Mouse (Mus musculus) forebrain, embryonic 10.5 days (tissue): ENCODE measurements around the gene Plscr3. TPM values are rescaled to one million over a fixed set of nuclear protein-coding genes. Genes with fewer than 3 reads are reported as not detected.

Experiments used
- DNase-seq: peaks from one replicate; pipeline ENCODE4 v3.0.0-alpha.2; 2017; ENCODE audit warnings: low spot score; ENCODE audit errors: extremely low spot score
- H3K27ac ChIP-seq: fragments of 300-500 bp; sonication (generic); 2 replicates; pipeline ENCODE4 v1.5.1; 2016; ENCODE audit warnings: mild to moderate bottlenecking
- H3K27me3 ChIP-seq: fragments of 300-500 bp; sonication (generic); 2 replicates; pipeline ENCODE4 v1.6.1; 2016; ENCODE audit warnings: mild to moderate bottlenecking; ENCODE audit not compliant: poor library complexity, severe bottlenecking
- H3K36me3 ChIP-seq: fragments of 300-500 bp; sonication (generic); replicated peaks from 2 replicates; pipeline ENCODE4 v1.6.1; 2016; ENCODE audit warnings: mild to moderate bottlenecking, moderate library complexity
- H3K4me1 ChIP-seq: fragments of 300-500 bp; sonication (generic); 2 replicates; pipeline ENCODE4 v1.6.1; 2016
- H3K4me3 ChIP-seq: fragments of 300-500 bp; sonication (generic); 2 replicates; pipeline ENCODE4 v1.5.1; 2016; ENCODE audit warnings: mild to moderate bottlenecking, moderate library complexity
- H3K9me3 ChIP-seq: fragments of 300-500 bp; sonication (generic); 2 replicates; pipeline ENCODE4 v1.6.1; 2016; ENCODE audit warnings: mild to moderate bottlenecking, moderate library complexity
- WGBS: fragments of 180-500 bp; shearing (Covaris S2); methylation state at CpG from one replicate; pipeline ENCODE4 v1.1.7; 2016; 5-methylcytosine and 5-hydroxymethylcytosine counted together
- polyA plus RNA-seq: library from polyadenylated mRNA; unstranded; fragments of >200 nt; fragmentation: Nextera tagmentation; extraction: Ambion mirVana; gene quantifications from 2 replicates; pipeline ENCODE4 v1.2.1, GENCODE M21; 2016

Plscr3 gene
- polyA plus RNA-seq, 1 experiment from 2014 or later, result 67.6 TPM

GRCm38 (mm10) chr11:69806378-69806777, 39.8 kb upstream of the Plscr3 start:
- Histone ChIP-seq H3K4me1 (peaks cover 43% of the 10 kb centered on the region), H3K9me3 (peaks cover 5% of the 10 kb centered on the region; the same call in 1 of the 2 replicates), H3K27me3 (peaks cover 67% of the 10 kb centered on the region), H3K36me3 (no peaks in the 10 kb centered on the region), H3K27ac (no peak overlapping the region), H3K4me3 (no peak overlapping the region)
- 78% methylated on average over 4 of the region's 4 CpGs for WGBS
- no peak for DNase-seq

GRCm38 (mm10) chr11:69807641-69808040, 38.5 kb upstream of the Plscr3 start:
- no peak for DNase-seq
- no peak overlapping the region for H3K4me3 ChIP-seq
- 85% methylated on average over 2 of the region's 2 CpGs for WGBS
- no peaks in the 10 kb centered on the region for H3K36me3 ChIP-seq
- H3K9me3 ChIP-seq, result peaks cover 5% of the 10 kb centered on the region; the same call in 1 of the 2 replicates
- H3K27me3 ChIP-seq, result peaks cover 55% of the 10 kb centered on the region
- peaks cover 30% of the 10 kb centered on the region for H3K4me1 ChIP-seq
- no peak overlapping the region for H3K27ac ChIP-seq

- peaks cover 4% of the 10 kb centered on the region; the same call in 1 of the 2 replicates for H3K4me1 ChIP-seq
- H3K27me3 ChIP-seq, result peaks cover 28% of the 10 kb centered on the region
- H3K4me3 ChIP-seq, result no peak overlapping the region
- no peak overlapping the region for H3K27ac ChIP-seq
- H3K9me3 ChIP-seq, result peaks cover 5% of the 10 kb centered on the region; the same call in 1 of the 2 replicates
- no peaks in the 10 kb centered on the region for H3K36me3 ChIP-seq
- no peak for DNase-seq
Measured at GRCm38 (mm10) chr11:69810280-69810679, 35.9 kb upstream of the Plscr3 start.

DNA sequence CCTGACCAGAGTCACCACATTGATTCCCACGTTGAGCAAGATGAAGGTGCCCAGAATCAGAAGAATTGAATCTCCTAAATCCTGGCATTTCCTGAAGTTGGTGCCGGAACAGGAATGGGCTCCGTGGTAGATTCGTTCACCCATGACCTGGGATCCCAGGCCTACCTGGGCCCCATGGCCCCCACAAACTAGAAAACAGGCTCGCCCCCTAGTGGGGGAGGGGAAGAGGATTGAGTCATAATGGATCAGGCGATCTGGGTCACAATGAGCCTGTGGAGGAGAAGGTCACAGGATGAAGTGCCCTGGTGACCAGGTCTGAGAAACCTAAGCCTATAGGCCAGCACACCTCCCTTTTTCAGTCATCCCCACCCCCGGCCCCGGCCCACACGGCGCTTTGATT, 31.0 kb upstream of the Plscr3 start, which contains the start of gene Gm39566:
Gm39566 (minus strand) TSS at position 144 of the 400 bp plus-strand sequence.
- Histone ChIP-seq H3K4me3 (no peak within 1 kb of the TSS), H3K9me3 (peaks cover 19% of the 10 kb centered on the region), H3K36me3 (no peaks in the 10 kb centered on the region), H3K27ac (no peak within 1 kb of the TSS), H3K27me3 (no peaks in the 10 kb centered on the region), H3K4me1 (no peaks in the 10 kb centered on the region)
- 65% methylated on average over 10 of the region's 10 CpGs for WGBS
- DNase-seq, result no peak

GRCm38 (mm10) chr11:69816520-69816919, 29.7 kb upstream of the Plscr3 start:
- DNase-seq, result no peak
- no peak overlapping the region for H3K27ac ChIP-seq
- H3K27me3 ChIP-seq, result no peaks in the 10 kb centered on the region
- H3K36me3 ChIP-seq, result no peaks in the 10 kb centered on the region
- 95% methylated on average over 12 of the region's 12 CpGs for WGBS
- H3K9me3 ChIP-seq, result peaks cover 19% of the 10 kb centered on the region
- H3K4me1 ChIP-seq, result no peaks in the 10 kb centered on the region
- H3K4me3 ChIP-seq, result no peak overlapping the region

- 80% methylated on average over 2 of the region's 2 CpGs for WGBS
- peaks cover 19% of the 10 kb centered on the region for H3K9me3 ChIP-seq
- H3K36me3 ChIP-seq, result no peaks in the 10 kb centered on the region
- H3K27me3 ChIP-seq, result no peaks in the 10 kb centered on the region
- no peak within 1 kb of the TSS for H3K4me3 ChIP-seq
- H3K4me1 ChIP-seq, result no peaks in the 10 kb centered on the region
- no peak within 1 kb of the TSS for H3K27ac ChIP-seq
- no peak for DNase-seq
Measured at GRCm38 (mm10) chr11:69818365-69818764, 27.8 kb upstream of the Plscr3 start, which contains the start of gene Spem2. Gene Spem2, minus strand, starts transcription at chr11:69818465.

GRCm38 (mm10) chr11:69818871-69819270, 27.3 kb upstream of the Plscr3 start:
- DNase-seq, result no peak
- Histone ChIP-seq H3K9me3 (peaks cover 19% of the 10 kb centered on the region), H3K27me3 (no peaks in the 10 kb centered on the region), H3K36me3 (peaks cover 5% of the 10 kb centered on the region), H3K4me3 (no peak overlapping the region), H3K27ac (no peak overlapping the region), H3K4me1 (no peaks in the 10 kb centered on the region)
- 95% methylated on average over 8 of the region's 8 CpGs for WGBS

DNA sequence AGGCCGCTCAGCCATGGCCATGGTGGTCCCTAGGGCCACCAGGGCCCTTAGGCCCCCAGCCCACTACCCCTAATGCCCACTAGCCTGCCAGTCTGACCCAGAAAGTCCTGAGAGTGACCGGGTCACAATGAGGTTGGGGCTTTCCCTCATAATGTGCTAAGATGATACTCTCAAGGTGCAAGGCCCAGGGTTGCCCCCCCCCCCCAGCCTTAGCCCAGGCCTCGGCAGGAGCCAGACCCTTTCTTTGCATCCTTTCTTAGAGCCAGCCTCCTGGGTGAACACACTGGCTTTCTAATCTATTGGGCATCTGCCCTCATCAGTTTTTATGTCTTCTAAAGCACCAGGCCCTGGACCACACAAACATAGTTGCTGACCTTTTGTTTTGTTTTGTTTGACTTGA, 24.1 kb upstream of the Plscr3 start, which contains the start of gene Spem1:
Spem1 (minus strand) TSS at position 101 of the 400 bp plus-strand sequence.
- no peak for DNase-seq
- Histone ChIP-seq H3K4me1 (peaks cover 7% of the 10 kb centered on the region; the same call in 1 of the 2 replicates), H3K27ac (no peak within 1 kb of the TSS), H3K4me3 (no peak within 1 kb of the TSS), H3K36me3 (peaks cover 36% of the 10 kb centered on the region), H3K9me3 (peaks cover 17% of the 10 kb centered on the region), H3K27me3 (no peaks in the 10 kb centered on the region)
- 90% methylated on average over 3 of the region's 3 CpGs for WGBS

DNA sequence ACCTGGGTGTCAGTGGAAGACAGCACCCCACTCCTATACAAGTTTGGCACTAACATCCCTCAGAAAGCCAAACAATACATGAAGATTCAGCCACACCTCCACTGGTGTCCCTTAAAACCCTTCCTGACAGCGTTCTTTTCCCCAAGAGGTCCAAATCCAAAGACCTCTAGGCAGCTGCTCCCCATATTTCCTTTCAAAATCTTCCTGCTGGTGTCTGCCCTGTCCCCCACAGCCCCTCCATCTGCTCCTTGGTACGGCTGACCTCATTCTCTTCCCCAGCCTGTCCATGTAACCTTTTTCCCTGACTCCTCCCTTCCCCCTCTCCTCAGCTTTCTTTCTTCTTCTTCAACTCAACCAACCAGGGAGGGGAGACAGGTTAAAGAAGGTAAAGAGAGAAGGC, 22.7 kb upstream of the Plscr3 start:
- Histone ChIP-seq H3K4me3 (no peak overlapping the region), H3K4me1 (peaks cover 7% of the 10 kb centered on the region; the same call in 1 of the 2 replicates), H3K27ac (no peak overlapping the region), H3K27me3 (no peaks in the 10 kb centered on the region), H3K9me3 (peaks cover 7% of the 10 kb centered on the region; the same call in 1 of the 2 replicates), H3K36me3 (peaks cover 50% of the 10 kb centered on the region)
- DNase-seq, result no peak
- 78% methylated on average over 2 of the region's 2 CpGs for WGBS

DNA sequence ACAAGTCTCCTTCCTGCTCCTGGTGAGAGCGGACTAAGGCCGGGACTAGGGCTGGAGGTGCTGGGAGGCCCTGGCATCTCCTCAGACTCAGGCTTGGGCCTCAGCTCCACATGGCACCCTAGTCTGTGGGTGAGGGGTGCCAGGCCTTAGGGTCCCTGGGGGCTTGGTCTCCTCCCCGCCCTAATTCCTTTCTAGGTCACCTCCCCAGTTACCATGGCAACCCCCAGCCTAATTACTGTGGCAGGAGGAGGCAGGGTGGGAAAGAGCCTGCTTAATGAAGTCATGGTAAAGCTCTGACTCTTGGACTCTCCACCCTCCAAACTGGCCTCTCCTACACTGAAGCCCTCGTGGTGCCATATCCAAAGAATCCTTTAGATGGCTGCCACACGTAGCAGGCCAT, 17.3 kb upstream of the Plscr3 start:
- WGBS, result 75% methylated on average over 5 of the region's 5 CpGs
- no peak for DNase-seq
- no peak overlapping the region for H3K4me3 ChIP-seq
- H3K9me3 ChIP-seq, result peaks cover 7% of the 10 kb centered on the region; the same call in 1 of the 2 replicates
- peaks cover 31% of the 10 kb centered on the region for H3K4me1 ChIP-seq
- H3K36me3 ChIP-seq, result peaks cover 86% of the 10 kb centered on the region
- H3K27ac ChIP-seq, result peak overlapping the region; percentile 35; the same call in 1 of the 2 replicates
- H3K27me3 ChIP-seq, result peaks cover 20% of the 10 kb centered on the region

DNA sequence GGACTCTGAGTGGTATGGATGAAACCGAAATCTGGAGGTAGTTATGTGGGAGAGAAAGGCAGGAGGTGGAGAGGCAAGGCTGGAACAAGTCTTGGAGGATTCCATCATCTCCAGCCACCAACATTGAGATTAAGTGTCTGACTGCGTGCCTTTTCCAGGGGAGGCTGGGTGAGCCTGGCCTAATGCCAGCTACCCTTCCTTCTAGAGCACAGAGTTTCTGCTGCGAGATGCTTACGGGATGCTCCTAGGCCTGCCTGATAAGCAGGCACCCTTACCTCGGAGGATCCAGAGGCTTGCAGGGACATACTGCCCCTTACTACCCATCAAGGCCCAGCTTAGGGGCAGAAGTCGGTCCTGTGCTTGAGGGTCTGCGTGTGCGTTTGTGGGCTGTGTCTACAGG, 12.6 kb upstream of the Plscr3 start:
- no peak for DNase-seq
- Histone ChIP-seq H3K9me3 (no peaks in the 10 kb centered on the region), H3K4me3 (peak overlapping the region; percentile 75), H3K36me3 (peaks cover 42% of the 10 kb centered on the region), H3K4me1 (peaks cover 66% of the 10 kb centered on the region), H3K27ac (peak overlapping the region; percentile 87), H3K27me3 (peaks cover 52% of the 10 kb centered on the region)
- 63% methylated on average over 8 of the region's 8 CpGs for WGBS

- DNase-seq, result no peak
- Histone ChIP-seq H3K9me3 (no peaks in the 10 kb centered on the region), H3K4me1 (peaks cover 66% of the 10 kb centered on the region), H3K27ac (peak overlapping the region; percentile 87), H3K27me3 (peaks cover 52% of the 10 kb centered on the region), H3K4me3 (peak overlapping the region; percentile 75), H3K36me3 (peaks cover 37% of the 10 kb centered on the region)
- WGBS, result 6% methylated on average over 44 of the region's 48 CpGs
Measured at GRCm38 (mm10) chr11:69834001-69834549, 12.1 kb upstream of the Plscr3 start.

GRCm38 (mm10) chr11:69835326-69835965, 10.7 kb upstream of the Plscr3 start:
- 2% methylated on average over 9 of the region's 9 CpGs for WGBS
- Histone ChIP-seq H3K27ac (peak overlapping the region; percentile 87), H3K4me1 (peaks cover 69% of the 10 kb centered on the region), H3K36me3 (peaks cover 33% of the 10 kb centered on the region), H3K9me3 (no peaks in the 10 kb centered on the region), H3K27me3 (peaks cover 52% of the 10 kb centered on the region), H3K4me3 (peak overlapping the region; percentile 75)
- peak; percentile 59 for DNase-seq
